Mouse (Mus musculus): ENCODE measurements at regions not wholly inside any gene's neighbourhood (a gene's known extent, or its start where the extent isn't known, plus 50 kb on each side); places are given as distances from the start of the nearest gene placed in this dataset.

DNA sequence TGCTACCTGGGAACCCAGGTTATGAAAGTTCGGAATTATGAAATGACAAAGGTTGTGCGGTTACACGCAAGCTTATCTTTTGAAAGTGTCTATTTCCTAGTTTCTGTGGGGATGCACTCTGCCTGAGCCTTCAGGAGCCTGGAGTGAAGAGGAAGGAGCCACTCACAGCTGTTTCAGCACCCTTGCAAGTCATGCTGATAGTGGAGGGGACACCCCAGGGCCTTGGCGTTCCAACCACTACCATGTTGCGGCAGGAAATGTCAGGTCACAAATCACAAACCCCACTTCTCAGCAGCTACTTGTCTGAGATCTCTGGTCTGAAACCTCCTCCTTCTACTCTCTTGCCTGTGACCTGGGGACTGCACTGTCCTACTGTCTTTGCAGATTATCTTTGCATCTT is 178.3 kb downstream of the Pten start:
- in situ Hi-C loops (cut with MboI; ENCODE audit: unreplicated experiment in 2 of 2), result loop anchor here (25.0 kb wide), 3 partner anchors 427 to 1277 kb away; partner anchors contain the start of gene Minpp1 (in 1 of the 2)

DNA sequence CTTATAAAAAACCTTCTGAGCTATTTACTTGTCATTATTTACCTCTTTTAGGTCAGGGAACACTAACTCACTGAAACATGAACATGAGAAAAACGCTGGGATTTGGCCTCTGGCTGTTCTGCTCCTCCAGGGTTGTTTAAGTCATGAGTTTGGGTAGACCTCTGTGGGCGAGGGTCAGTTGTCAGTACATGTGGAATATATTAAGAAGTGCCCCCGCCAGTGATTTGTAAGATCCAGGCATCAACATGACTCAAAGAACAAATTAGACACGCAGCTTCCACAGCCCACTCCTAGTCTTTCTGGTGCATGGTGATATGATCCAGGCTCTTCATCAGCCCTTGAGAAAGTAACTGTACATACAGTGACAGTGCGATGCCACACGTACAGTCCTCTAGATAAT is 180.3 kb downstream of the Pten start:
- in situ Hi-C loops (cut with MboI; ENCODE audit: unreplicated experiment in 2 of 2), result loop anchor here (25.0 kb wide), 3 partner anchors 425 to 1275 kb away; partner anchors contain the start of gene Minpp1 (in 1 of the 2)

DNA sequence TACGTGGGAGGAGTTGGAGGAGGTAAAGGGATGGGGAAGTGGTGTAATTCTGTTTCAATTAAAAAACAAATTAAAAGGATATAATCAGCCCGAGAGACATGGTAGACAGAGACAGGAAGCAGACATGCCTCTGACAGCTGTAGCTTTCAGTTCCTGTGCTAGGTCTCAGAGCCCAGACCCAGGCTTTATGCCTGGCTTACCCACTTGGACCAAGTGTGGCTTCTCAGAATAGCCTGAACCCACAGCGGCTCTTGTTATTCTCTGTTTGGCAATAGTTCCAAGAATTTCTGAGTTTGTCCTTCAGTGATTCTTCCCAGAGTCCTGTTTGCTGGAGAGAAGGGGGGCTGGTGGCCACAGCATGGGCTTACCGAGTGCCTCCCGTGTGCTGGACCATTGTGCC is 182.4 kb downstream of the Pten start:
- in situ Hi-C loops (cut with MboI; ENCODE audit: unreplicated experiment in 2 of 2), result loop anchor here (5.0 to 25.0 kb wide), 5 partner anchors 47 to 1273 kb away; partner anchors contain the start of gene Minpp1 (in 1 of the 2)

DNA sequence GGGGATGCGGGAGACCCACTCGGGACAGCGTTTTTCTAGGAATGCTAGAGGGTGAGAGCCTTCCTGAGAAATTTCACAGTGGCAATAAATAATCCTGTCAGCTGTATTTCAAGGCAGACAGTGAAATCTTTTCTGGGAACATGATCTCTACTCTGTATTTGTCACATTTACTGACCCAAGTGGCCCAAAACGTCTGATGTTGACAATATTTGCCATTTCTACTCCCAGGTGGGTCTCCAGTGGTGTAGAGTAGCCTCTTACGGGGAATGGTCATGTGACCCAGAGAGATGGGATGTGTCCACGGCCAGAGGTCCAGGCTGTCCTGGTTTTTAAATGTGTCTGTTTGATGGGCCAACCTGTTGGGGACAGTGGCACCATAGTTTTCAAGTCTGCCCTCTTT is 183.5 kb downstream of the Pten start:
- in situ Hi-C loops (cut with MboI; ENCODE audit: unreplicated experiment in 2 of 2), result loop anchor here (5.0 to 25.0 kb wide), 5 partner anchors 49 to 1271 kb away; partner anchors contain the start of gene Minpp1 (in 1 of the 2)

DNA sequence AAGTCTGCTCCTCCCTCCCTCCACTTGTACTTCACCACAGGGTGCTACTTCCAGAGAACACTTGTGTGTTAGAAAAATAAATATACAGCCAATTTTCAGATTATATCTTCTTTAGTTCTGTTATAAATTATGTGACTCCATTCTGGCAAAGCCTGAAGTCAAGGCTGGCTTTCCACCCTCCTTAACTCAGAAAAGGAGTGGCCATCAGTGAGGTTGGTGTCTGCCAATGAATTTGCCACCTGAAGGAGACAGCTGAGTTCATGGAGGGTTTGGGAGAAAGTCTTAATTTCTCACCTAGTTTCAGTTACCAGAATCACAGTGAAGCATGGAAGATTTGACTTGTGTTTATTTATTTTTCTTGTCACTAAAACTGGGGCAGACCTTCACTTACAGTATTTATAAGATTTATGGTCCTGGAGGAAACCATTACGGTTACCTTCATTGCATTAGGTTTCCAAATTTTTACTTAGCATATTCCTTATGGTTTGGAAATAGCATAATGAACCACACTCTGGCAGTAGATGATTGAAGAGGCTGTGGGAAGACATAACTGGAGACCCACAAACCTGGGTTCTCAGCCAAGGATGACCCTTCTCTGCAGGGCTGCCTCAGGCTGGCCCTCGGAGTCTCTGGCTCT is 186.4 kb downstream of the Pten start:
- in situ Hi-C loops (cut with MboI; ENCODE audit: unreplicated experiment in 2 of 2), result loop anchor here (5.0 to 25.0 kb wide), 5 partner anchors 51 to 1269 kb away; partner anchors contain the start of gene Minpp1 (in 1 of the 2)

DNA sequence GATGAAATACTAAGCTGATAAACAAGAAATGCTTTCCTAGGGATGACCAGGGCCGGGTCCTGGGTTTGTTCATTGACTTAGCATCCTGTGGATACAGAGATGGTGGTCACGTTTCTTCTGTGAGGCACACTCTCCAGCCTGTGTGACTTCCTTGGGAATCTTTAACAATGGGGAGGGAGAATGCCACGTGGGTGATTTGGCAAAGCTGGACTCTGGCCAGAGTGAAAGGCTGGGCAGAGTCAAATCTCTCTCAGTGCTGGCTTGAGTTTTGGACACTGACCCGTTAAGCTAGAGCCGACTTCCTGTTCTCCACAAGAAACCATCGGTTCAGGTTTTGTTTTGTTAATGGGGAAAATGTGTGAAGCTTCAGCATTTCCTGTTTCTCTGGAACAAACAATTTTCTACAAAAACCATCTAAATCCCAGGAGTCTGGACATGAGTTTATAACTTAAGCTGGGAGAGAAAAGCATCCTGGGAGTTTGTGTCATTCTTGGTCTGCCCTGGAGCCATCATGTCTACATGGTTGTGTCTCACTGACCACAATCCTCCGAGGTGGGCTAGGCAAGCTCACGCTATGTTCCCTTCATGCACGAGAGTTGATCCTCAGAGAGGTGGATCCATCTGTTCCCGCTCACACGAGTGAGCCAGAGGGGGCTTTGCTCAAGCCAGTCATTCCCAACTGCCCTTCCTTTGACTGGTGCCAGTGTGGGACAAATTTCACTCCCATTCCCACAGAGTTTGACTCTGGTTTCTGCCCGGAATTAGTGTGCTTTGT is 190.0 kb downstream of the Pten start:
- in situ Hi-C loops (cut with MboI; ENCODE audit: unreplicated experiment in 2 of 2), result loop anchor here (25.0 kb wide), 3 partner anchors 415 to 1265 kb away; partner anchors contain the start of gene Minpp1 (in 1 of the 2)

DNA sequence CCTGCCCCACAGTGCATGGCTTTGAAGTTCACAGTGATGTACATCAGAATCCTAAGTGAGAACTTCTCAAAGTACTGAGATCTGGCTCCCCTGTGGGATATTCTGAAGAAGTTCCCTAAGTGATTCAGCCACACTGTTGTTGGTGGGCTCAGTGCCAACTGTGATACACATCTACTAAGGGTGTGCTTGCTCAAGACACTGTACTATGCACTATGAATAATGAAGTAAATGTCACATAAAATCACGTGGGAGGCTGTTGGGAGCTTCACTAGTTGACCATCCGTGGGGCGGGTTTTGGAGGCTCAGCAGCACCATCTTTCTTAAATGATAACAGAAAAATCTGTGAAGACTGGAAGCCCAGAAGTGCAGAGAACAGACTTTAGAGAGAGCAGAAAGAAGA is 193.0 kb downstream of the Pten start:
- in situ Hi-C loops (cut with MboI; ENCODE audit: unreplicated experiment in 2 of 2), result loop anchor here (5.0 to 10.0 kb wide), 2 partner anchors 277 to 415 kb away; no protein-coding TSS in a partner anchor

DNA sequence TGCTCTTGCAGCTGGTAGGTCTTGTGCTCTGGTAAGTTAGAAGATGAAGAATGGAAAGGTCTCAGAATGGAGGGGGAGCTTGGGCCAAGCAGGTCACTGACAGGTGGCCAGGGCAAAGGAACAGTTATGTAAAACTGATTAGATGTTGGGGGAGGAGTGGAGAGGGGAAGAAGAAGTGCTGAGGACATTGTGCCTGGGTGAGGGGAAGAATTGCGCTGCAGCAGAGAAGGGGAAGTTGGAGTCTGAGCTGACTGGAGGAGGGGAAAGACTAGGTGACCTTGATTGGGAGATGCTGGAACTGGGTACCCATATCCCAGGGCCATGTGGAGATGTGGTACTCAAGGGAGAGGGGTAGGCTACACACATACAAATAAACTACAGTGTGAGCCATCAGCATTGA is 193.5 kb downstream of the Pten start:
- in situ Hi-C loops (cut with MboI; ENCODE audit: unreplicated experiment in 2 of 2), result loop anchor here (5.0 to 10.0 kb wide), 2 partner anchors 277 to 414 kb away; no protein-coding TSS in a partner anchor

DNA sequence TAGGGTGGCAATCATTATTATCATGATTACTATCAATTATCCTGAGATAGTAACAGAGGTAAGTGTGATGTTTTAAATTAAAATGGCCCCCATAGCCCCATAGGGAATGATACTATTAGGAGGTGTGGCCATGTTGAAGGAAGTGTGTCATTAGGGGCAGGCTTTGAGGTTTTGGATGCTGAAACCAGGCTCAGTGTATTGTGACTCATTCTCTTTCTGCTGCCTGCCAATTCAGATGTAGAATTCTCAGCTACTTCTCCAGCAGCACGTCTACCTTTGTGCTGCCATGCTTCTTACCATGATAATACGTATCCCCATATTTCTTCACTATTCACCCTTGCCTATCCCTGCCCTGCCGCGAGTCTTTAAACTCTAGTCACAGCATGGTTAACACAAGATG is 195.1 kb downstream of the Pten start:
- in situ Hi-C loops (cut with MboI; ENCODE audit: unreplicated experiment in 2 of 2), result loop anchor here (5.0 to 10.0 kb wide), 2 partner anchors 275 to 412 kb away; no protein-coding TSS in a partner anchor

DNA sequence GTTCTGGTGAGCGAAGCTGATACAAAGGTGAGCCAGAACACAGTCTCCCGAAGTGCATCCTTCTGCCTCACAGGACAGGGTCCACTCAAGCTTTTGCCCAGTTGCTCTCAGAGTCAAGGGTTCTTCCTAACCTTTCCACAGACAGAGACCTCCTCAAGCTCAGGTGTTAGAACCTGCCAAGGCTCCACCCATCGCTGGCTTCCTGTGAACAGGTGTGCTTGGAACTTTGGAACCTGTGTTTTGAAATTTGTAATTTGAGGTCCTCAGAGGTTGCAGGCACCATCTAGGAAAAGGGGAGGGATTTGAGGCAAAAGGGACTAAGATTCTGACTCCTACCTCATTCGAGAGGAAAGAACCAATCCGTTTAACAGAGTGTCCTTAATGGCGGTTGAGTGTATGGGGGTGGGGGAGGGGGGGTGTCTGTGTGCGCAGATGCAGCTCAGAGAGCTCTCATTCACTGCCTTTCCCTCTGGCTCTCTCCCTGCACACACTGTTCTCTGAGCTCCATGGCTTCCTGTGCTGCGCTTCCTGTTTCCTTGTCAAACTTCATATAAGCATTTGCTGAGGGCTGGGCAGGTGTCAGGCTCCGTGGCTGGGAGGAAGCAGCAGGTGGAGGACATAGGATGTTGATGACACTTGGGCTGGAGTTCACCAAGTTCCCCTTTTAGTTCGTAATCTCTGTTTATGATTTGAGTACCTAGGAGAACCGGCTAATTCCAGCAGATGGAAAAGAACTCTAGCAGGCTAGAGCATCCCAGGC is 195.8 kb downstream of the Pten start:
- in situ Hi-C loops (cut with MboI; ENCODE audit: unreplicated experiment in 2 of 2), result loop anchor here (5.0 to 10.0 kb wide), 2 partner anchors 274 to 412 kb away; no protein-coding TSS in a partner anchor

DNA sequence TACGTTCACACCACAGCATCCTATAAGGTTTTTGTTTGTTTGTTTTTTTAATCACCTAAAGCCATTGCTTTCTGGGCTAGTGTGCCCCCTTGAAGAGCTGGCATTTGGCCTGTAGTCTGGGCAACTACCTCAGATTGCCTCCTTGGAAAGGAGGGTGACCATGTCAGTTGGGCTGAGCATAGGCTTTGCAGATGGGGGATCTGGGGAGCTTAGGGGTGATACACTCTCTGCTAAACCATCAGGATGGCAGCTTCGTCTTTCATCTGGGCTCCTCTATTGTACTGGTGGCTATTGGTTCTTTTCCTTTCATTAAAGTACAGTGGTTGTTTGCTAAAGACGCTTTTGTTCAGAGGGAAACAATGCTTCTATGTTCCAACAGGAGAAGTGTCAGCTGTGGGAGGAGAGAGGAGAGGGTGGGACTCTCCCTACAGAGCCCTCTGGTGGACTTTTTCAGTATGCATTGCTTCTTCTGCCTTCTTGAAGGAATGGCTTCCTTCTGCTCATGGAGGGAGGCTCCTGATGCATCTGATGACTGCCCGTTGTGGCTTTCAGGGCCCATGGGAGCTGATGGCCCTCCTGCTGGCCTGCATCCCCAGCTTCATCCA is 196.8 kb downstream of the Pten start:
- in situ Hi-C loops (cut with MboI; ENCODE audit: unreplicated experiment in 2 of 2), result loop anchor here (5.0 to 10.0 kb wide), 2 partner anchors 273 to 411 kb away; no protein-coding TSS in a partner anchor

DNA sequence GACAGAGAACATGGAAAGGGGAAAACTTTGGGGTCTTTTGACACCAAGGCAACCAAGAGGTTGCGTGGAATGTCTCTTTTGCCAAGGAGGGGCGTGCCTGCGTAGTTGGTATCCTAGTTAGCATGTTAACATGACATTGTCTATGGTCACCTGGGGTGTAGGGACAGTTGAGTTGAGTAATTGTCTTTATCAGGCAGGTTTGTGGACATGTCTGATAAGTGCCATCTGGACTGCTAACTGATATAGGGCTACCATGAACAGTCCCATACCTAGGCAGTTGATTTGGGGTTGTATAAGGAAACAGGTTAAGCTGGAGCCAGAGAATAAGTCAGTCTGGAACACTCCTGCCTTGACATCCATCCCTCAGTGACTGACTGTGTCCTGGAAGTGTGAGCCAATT is 197.6 kb downstream of the Pten start:
- in situ Hi-C loops (cut with MboI; ENCODE audit: unreplicated experiment in 2 of 2), result loop anchor here (5.0 to 10.0 kb wide), 5 partner anchors 82 to 410 kb away; partner anchors contain the start of gene Pten (in 2 of the 2)

DNA sequence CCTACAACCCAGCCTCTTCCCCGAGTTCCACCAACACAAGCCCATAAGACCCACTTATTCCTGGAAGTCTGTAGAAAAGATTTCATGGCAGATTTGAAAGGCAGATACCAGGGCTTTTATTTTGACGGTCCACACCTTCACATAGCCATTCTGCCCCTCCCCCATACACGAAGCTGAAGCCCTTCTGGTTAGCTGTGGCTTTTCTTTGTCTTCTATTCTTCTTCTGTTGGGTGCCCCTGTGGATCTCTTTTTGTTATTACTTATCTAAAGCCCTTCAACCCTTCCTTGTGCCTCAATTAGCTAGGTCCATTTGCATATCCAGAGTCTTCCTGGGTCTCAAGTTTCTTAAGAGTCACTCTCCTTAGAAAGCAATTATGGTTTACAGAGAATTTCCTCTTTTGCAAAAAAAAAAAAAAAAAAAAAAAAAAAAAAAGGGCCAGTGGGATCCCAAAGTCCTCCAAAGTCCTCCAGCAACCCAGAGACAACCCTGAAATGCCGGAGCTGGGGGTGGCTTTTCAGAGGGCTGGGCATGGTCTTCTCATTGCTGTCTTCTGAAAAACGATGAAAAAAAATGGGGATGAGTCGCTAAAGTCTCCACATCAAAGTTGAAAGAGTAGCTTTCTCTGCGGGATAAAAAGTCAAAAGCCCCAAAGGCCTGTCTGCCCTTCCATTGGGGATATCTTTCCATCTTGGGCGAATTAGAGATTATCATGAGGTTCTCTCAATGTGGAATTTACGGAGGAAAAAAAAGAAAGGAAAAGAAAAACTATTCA is 199.0 kb downstream of the Pten start:
- in situ Hi-C loops (cut with MboI; ENCODE audit: unreplicated experiment in 2 of 2), result loop anchor here (5.0 to 10.0 kb wide), 5 partner anchors 81 to 408 kb away; partner anchors contain the start of gene Pten (in 2 of the 2)

DNA sequence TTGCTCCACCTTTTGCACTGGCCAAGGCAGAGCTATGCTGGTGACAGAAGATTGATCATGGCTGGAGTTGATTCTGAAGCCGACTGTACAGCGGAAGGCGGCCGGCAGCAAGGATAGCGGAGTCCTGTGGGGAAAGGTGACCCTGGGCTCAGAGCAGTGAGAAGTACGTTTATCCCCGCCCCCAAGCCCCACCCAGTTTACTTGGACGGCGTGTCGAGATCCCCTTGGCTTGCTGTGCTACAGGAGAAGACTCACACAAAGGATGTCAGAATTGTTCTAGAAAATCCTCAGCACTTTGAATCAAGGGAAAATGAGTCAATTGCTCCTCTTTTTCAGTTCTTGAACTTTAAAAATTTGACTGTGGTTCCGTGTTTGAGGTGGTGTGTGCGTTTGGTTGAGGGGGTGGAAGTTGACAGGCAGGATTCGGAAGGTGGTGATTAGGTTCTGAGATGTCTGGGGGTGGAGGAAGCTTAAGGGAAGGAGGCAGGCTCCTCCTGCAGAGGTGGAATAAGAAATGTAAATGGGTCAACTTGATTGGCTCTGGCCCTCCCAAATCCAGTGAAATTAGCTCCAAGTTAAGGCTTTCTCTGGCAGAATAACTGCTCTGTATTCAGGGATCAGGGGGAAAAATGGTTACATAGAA is 199.7 kb downstream of the Pten start:
- in situ Hi-C loops (cut with MboI; ENCODE audit: unreplicated experiment in 2 of 2), result loop anchor here (5.0 to 10.0 kb wide), 5 partner anchors 80 to 408 kb away; partner anchors contain the start of gene Pten (in 2 of the 2)

DNA sequence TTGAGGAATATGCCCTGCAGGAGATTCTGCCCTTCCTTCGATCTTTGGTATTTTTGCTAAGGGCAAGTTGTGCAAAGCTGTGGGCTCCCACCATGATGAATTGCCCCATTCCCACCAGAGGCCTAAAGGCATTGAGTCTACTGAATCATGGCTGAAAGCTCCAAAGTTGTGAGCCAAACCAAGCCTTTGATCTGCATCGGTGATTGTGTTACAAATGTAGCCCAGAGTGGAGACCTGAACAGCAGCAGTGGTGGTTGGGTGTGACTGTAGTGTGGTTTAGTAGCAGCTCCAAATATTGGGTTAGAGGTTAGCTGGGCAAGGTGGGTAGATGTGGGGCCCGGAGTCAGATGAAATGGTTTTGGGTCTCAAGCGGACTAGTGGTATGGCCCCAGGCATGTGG is 201.0 kb downstream of the Pten start:
- in situ Hi-C loops (cut with MboI; ENCODE audit: unreplicated experiment in 2 of 2), result loop anchor here (5.0 to 10.0 kb wide), 5 partner anchors 79 to 407 kb away; partner anchors contain the start of gene Pten (in 2 of the 2)

DNA sequence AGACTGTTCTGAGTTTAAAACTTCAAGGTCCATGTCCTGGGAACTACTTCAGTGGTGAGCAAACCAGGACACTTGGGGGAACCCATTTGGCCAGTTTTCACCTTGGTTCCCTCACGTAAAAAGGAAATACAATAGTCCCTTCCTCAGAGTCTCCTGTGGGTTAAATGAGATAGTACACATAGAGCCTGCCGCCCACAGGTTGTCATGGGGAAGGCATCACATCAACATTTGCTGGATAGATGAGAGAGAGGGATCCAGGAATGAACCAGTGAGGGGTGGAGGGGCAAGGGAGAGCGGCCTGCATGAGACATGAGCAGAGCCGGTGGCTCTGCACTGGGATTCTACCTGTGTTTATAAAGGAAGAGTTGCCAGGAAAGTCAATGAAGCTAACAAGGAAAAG is 201.5 kb downstream of the Pten start:
- in situ Hi-C loops (cut with MboI; ENCODE audit: unreplicated experiment in 2 of 2), result loop anchor here (5.0 to 10.0 kb wide), 5 partner anchors 79 to 406 kb away; partner anchors contain the start of gene Pten (in 2 of the 2)

DNA sequence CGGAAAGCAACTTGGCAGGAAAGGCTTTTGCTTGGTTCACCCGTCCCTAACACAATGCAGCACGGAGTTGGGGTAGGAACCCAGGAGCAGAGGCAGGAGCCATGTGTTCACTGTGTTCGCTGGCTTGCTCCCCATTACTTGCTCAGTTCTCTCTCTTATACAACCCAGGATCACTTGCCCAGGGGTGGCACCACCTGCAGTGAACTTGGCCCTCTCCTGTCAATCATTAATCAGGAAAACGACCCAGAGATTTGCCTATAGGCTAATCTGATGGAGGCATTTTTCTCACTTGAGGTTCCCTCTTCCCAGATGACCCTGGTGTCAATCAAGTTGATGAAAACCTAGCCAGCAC is 202.5 kb downstream of the Pten start:
- in situ Hi-C loops (cut with MboI; ENCODE audit: unreplicated experiment in 2 of 2), result loop anchor here (5.0 to 10.0 kb wide), 5 partner anchors 77 to 405 kb away; partner anchors contain the start of gene Pten (in 2 of the 2)
